In the genomic region with DNA sequence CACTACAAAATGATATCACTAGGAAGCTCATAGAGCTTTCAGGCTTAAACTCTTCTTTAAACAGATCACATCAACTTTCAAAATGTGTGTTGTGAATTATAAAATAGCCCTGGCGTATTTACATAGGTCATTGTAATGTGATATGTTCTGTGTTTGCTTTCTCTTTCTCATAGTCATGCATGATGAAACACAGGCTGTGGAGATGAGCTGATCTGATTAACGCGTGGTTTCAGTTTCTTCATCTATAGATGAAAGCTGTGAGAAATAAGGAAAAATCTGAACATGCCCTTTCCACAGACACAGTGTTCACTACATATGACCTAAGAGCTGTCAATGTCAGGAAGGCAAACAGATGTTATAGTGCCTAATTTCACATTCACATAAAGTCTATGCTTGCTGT, we compare ENCODE assay signal across 18 mouse cellular contexts.
"Had no signal": no experiment of that assay in that cellular context is flagged by ENCODE, and none has a peak within 500 bp of the region (broad histone marks: within the 10 kb centered on the region; RNA-seq: fewer than 3 reads in every experiment).

No protein-coding gene starts in this region.

- H3K27ac ChIP-seq: midbrain, embryonic 12.5 days; neural tube, embryonic 13.5 days; neural tube, embryonic 15.5 days had no signal

- H3K4me1 ChIP-seq: midbrain, embryonic 12.5 days; neural tube, embryonic 13.5 days; neural tube, embryonic 15.5 days had no signal

- H3K9ac ChIP-seq: lung, embryonic 14.5 days; midbrain, embryonic 12.5 days; neural tube, embryonic 13.5 days; neural tube, embryonic 15.5 days had no signal

- DNase-seq: lung, adult 18-20 months; lung, embryonic 14.5 days; lung, postnatal 10 days; lung, postnatal 4 days; midbrain, embryonic 14.5 days; retina, postnatal 1 day; right cerebral cortex, adult 18-20 months; right cerebral cortex, postnatal 25 days; right cerebral cortex, postnatal 4 days; spleen, adult 18-20 months; thymus, adult 2 months; thymus, postnatal 25 days; thymus, postnatal 4 days had no signal

- H3K4me2 ChIP-seq: lung, embryonic 14.5 days; midbrain, embryonic 12.5 days; neural tube, embryonic 13.5 days; neural tube, embryonic 15.5 days had no signal

- H3K27me3 ChIP-seq: midbrain, embryonic 12.5 days; neural tube, embryonic 13.5 days; neural tube, embryonic 15.5 days had no signal

- H3K9me3 ChIP-seq: midbrain, embryonic 12.5 days; neural tube, embryonic 13.5 days; neural tube, embryonic 15.5 days had no signal

- ATAC-seq: midbrain, embryonic 16.5 days had no signal

- H3K4me3 ChIP-seq: midbrain, embryonic 12.5 days; myocyte; neural tube, embryonic 13.5 days; neural tube, embryonic 15.5 days had no signal

- H3K36me3 ChIP-seq: midbrain, embryonic 12.5 days; neural tube, embryonic 13.5 days; neural tube, embryonic 15.5 days had no signal
